Mouse (Mus musculus): ENCODE data around the gene Dgki.

Gene Dgki

GRCm38 (mm10) chr6:36907191-36907590 lies 392.8 kb downstream of the Dgki start:
- DNase-seq (ENCODE audit: low spot score) = no peak

GRCm38 (mm10) chr6:36905965-36906364 lies 394.0 kb downstream of the Dgki start:
- no peak for DNase-seq (ENCODE audit: low spot score)

GRCm38 (mm10) chr6:36904911-36905310 lies 395.1 kb downstream of the Dgki start:
- DNase-seq (ENCODE audit: low spot score) = no peak

GRCm38 (mm10) chr6:36903821-36904220 lies 396.2 kb downstream of the Dgki start:
- DNase-seq (ENCODE audit: low spot score) = no peak

- DNase-seq (ENCODE audit: low spot score) = no peak
Observed at GRCm38 (mm10) chr6:36903159-36903794, 396.7 kb downstream of the Dgki start.

- DNase-seq (ENCODE audit: low spot score) = no peak
Observed at GRCm38 (mm10) chr6:36899872-36900271, 400.1 kb downstream of the Dgki start.

- DNase-seq (ENCODE audit: low spot score) = no peak
Observed at GRCm38 (mm10) chr6:36898412-36898811, 401.6 kb downstream of the Dgki start.

- DNase-seq (ENCODE audit: low spot score) = no peak
Observed at GRCm38 (mm10) chr6:36897616-36898149, 402.3 kb downstream of the Dgki start.

- DNase-seq (ENCODE audit: low spot score) = no peak
Observed at GRCm38 (mm10) chr6:36896656-36897055, 403.3 kb downstream of the Dgki start.

- no peak for DNase-seq (ENCODE audit: low spot score)
Observed at GRCm38 (mm10) chr6:36891820-36892219, 408.2 kb downstream of the Dgki start.

GRCm38 (mm10) chr6:36890776-36891175 lies 409.2 kb downstream of the Dgki start:
- DNase-seq (ENCODE audit: low spot score) = no peak

- no peak for DNase-seq (ENCODE audit: low spot score)
Observed at GRCm38 (mm10) chr6:36890296-36890695, 409.7 kb downstream of the Dgki start.

- DNase-seq (ENCODE audit: low spot score) = no peak
Observed at GRCm38 (mm10) chr6:36881309-36881708, 418.7 kb downstream of the Dgki start.

GRCm38 (mm10) chr6:36880643-36881263 lies 419.2 kb downstream of the Dgki start:
- no peak for DNase-seq (ENCODE audit: low spot score)

GRCm38 (mm10) chr6:36877399-36877798 lies 422.6 kb downstream of the Dgki start:
- DNase-seq (ENCODE audit: low spot score) = no peak

- DNase-seq (ENCODE audit: low spot score) = no peak
Observed at GRCm38 (mm10) chr6:36876426-36876825, 423.6 kb downstream of the Dgki start.

- DNase-seq (ENCODE audit: low spot score) = no peak
Observed at GRCm38 (mm10) chr6:36875926-36876325, 424.1 kb downstream of the Dgki start.

GRCm38 (mm10) chr6:36872876-36873275 lies 427.1 kb downstream of the Dgki start:
- no peak for DNase-seq (ENCODE audit: low spot score)

- no peak for DNase-seq (ENCODE audit: low spot score)
Observed at GRCm38 (mm10) chr6:36868217-36868616, 431.8 kb downstream of the Dgki start.

GRCm38 (mm10) chr6:36858258-36859041 lies 441.5 kb downstream of the Dgki start:
- DNase-seq (ENCODE audit: low spot score) = no peak

GRCm38 (mm10) chr6:36857627-36858257 lies 442.2 kb downstream of the Dgki start:
- no peak for DNase-seq (ENCODE audit: low spot score)

- no peak for DNase-seq (ENCODE audit: low spot score)
Observed at GRCm38 (mm10) chr6:36850422-36851129, 449.4 kb downstream of the Dgki start.

Data from T-cell, adult 2 months (primary cell).